Mouse (Mus musculus) kidney, embryonic 14.5 days (tissue): ENCODE measurements around the gene Ankrd36. TPM values are rescaled to one million over a fixed set of nuclear protein-coding genes. Genes with fewer than 3 reads are reported as not detected.
A peak's percentile ranks its signal among the peaks of the same experiment; 100 is the strongest.

ENCODE experiments used
- ATAC-seq: fragments of 200-750 bp; cut with Nextera tagmentation; 2 replicates; pipeline ENCODE4 v1.8.0; 2017; ENCODE audit warnings: moderate number of reproducible peaks, mild to moderate bottlenecking, moderate TSS enrichment, moderate library complexity; ENCODE audit not compliant: low FRiP score, low TSS enrichment
- H3K27ac ChIP-seq: fragments of 300-500 bp; sonication (generic); 2 replicates; pipeline ENCODE4 v1.5.1; 2014; ENCODE audit warnings: low read depth, mild to moderate bottlenecking, low read length, moderate library complexity, mixed read lengths
- H3K27me3 ChIP-seq: fragments of 300-500 bp; sonication (generic); 2 replicates; pipeline ENCODE4 v1.6.1; 2014; ENCODE audit warnings: mild to moderate bottlenecking, low read length; ENCODE audit not compliant: control insufficient read depth, insufficient read depth
- H3K36me3 ChIP-seq: fragments of 300-500 bp; sonication (generic); 2 replicates; pipeline ENCODE4 v1.6.1; 2014; ENCODE audit warnings: low read length, mixed read lengths; ENCODE audit not compliant: control insufficient read depth, insufficient read depth
- H3K4me1 ChIP-seq: fragments of 300-500 bp; sonication (generic); 2 replicates; pipeline ENCODE4 v1.6.1; 2014; ENCODE audit warnings: low read length, mixed read lengths; ENCODE audit not compliant: control insufficient read depth, insufficient read depth
- H3K4me2 ChIP-seq: fragments of 300-500 bp; sonication (generic); replicated peaks from 2 replicates; pipeline ENCODE4 v1.6.1; 2014; ENCODE audit warnings: low read depth, mild to moderate bottlenecking, low read length
- H3K4me3 ChIP-seq: fragments of 300-500 bp; sonication (generic); 2 replicates; pipeline ENCODE4 v1.5.1; 2014; ENCODE audit warnings: mild to moderate bottlenecking, low read length
- H3K9ac ChIP-seq: fragments of 300-500 bp; sonication (generic); 2 replicates; pipeline ENCODE4 v1.6.1; 2014; ENCODE audit warnings: low read depth, mild to moderate bottlenecking, low read length, moderate library complexity
- H3K9me3 ChIP-seq: fragments of 300-500 bp; sonication (generic); 2 replicates; pipeline ENCODE4 v1.6.1; 2016; ENCODE audit warnings: low read length; ENCODE audit not compliant: control insufficient read depth
- WGBS: fragments of 180-500 bp; shearing (Covaris S2); extraction: QIAGEN DNeasy Blood & Tissue Kit; methylation state at CpG from one replicate; pipeline ENCODE4 v1.1.7; 2014; 5-methylcytosine and 5-hydroxymethylcytosine counted together
- polyA plus RNA-seq: library from polyadenylated mRNA; unstranded; fragments of >200 nt; fragmentation: Nextera tagmentation; extraction: Ambion mirVana; gene quantifications from 2 replicates; pipeline ENCODE4 v1.2.1, GENCODE M21; 2014

Gene Ankrd36
- polyA plus RNA-seq, 1 experiment from 2014 or later, result not detected

- Histone ChIP-seq H3K9me3 (no peaks in the 10 kb centered on the region), H3K9ac (peak overlapping the region; percentile 93; the same call in 1 of the 2 replicates), H3K4me1 (peaks cover 8% of the 10 kb centered on the region; the same call in 1 of the 2 replicates), H3K27me3 (no peaks in the 10 kb centered on the region), H3K4me3 (no peak overlapping the region), H3K27ac (no peak overlapping the region), H3K36me3 (peaks cover 19% of the 10 kb centered on the region), H3K4me2 (no peak overlapping the region; the same call in 1 of the 2 replicates)
- 90% methylated on average over 9 of the region's 9 CpGs for WGBS
- no peak for ATAC-seq
These were observed 136.5 kb downstream of the Ankrd36 start for GRCm38 (mm10) chr11:5705972-5706371.

- Histone ChIP-seq H3K4me1 (peaks cover 8% of the 10 kb centered on the region; the same call in 1 of the 2 replicates), H3K27ac (peak overlapping the region; percentile 80), H3K9ac (peak overlapping the region; percentile 93), H3K4me3 (peak overlapping the region; percentile 99), H3K9me3 (no peaks in the 10 kb centered on the region), H3K36me3 (peaks cover 19% of the 10 kb centered on the region), H3K4me2 (peak overlapping the region; percentile 78), H3K27me3 (no peaks in the 10 kb centered on the region)
- ATAC-seq, result peak; percentile 81
- WGBS, result under 1% methylated on average over 43 of the region's 43 CpGs
These were observed 137.5 kb downstream of the Ankrd36 start for GRCm38 (mm10) chr11:5706874-5707529.

DNA sequence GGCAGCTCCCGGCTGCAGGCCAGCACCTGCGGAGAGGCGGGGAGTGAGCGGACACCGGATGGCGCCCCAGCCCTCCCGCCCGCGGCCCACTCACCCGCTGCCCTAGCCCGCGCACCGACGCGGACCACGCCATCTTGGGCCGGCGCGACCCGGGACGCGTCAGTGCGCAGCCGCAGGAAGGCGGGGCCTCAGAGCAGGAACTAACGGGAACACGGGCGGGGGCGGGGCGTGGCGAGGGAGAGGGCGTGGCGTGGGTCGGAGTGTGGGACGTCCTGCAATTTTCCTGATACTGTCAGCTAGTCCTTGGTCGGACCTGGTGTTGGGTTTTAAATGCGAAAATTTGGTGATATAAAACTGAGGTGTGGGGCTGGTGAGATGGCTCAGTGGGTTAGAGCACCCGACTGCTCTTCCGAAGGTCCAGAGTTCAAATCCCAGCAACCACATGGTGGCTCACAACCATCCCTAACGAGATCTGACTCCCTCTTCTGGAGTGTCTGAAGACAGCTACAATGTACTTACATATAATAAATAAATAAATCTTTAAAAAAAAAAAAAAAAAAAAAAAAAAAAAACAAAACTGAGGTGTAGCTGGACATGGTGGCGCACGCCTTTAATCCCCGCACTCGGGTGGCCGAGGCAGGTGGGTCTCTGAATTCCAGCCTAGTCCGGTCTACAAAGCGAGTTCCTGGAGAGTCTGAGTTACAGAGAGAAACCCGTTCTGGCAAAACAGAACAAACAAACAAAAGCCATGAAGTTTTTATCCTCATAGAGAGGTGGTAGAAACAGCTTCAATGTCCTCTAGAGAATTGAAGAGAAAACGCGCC, 138.3 kb downstream of the Ankrd36 start:
- H3K36me3 ChIP-seq, result peaks cover 21% of the 10 kb centered on the region
- WGBS, result 21% methylated on average over 38 of the region's 50 CpGs
- H3K27ac ChIP-seq, result peak overlapping the region; percentile 80
- no peaks in the 10 kb centered on the region for H3K27me3 ChIP-seq
- no peaks in the 10 kb centered on the region for H3K9me3 ChIP-seq
- H3K4me2 ChIP-seq, result peak overlapping the region; percentile 78
- peak overlapping the region; percentile 93 for H3K9ac ChIP-seq
- peak overlapping the region; percentile 99 for H3K4me3 ChIP-seq
- ATAC-seq, result peak; percentile 95
- H3K4me1 ChIP-seq, result peaks cover 8% of the 10 kb centered on the region; the same call in 1 of the 2 replicates

GRCm38 (mm10) chr11:5715179-5715578, 145.7 kb downstream of the Ankrd36 start:
- Histone ChIP-seq H3K4me3 (no peak overlapping the region), H3K36me3 (peaks cover 39% of the 10 kb centered on the region), H3K27ac (no peak overlapping the region), H3K4me2 (no peak overlapping the region), H3K4me1 (no peaks in the 10 kb centered on the region), H3K27me3 (no peaks in the 10 kb centered on the region), H3K9me3 (no peaks in the 10 kb centered on the region), H3K9ac (no peak overlapping the region)
- WGBS, result 92% methylated on average over 9 of the region's 9 CpGs
- ATAC-seq, result no peak

- H3K27ac ChIP-seq, result no peak within 1 kb of the TSS
- no peaks in the 10 kb centered on the region for H3K9me3 ChIP-seq
- H3K4me2 ChIP-seq, result no peak within 1 kb of the TSS
- no peaks in the 10 kb centered on the region for H3K27me3 ChIP-seq
- no peaks in the 10 kb centered on the region for H3K4me1 ChIP-seq
- no peak within 1 kb of the TSS for H3K9ac ChIP-seq
- ATAC-seq, result no peak
- H3K36me3 ChIP-seq, result peaks cover 39% of the 10 kb centered on the region
- H3K4me3 ChIP-seq, result no peak within 1 kb of the TSS
- WGBS, result 85% methylated on average over 14 of the region's 14 CpGs
These were observed 146.2 kb downstream of the Ankrd36 start, which contains the start of gene Mrps24 for GRCm38 (mm10) chr11:5715630-5716105. TSS of gene Mrps24 (minus strand) at chr11:5715680.

GRCm38 (mm10) chr11:5716246-5716645, 146.8 kb downstream of the Ankrd36 start:
- Histone ChIP-seq H3K4me1 (no peaks in the 10 kb centered on the region), H3K4me3 (no peak overlapping the region), H3K4me2 (no peak overlapping the region), H3K27me3 (no peaks in the 10 kb centered on the region), H3K36me3 (peaks cover 39% of the 10 kb centered on the region), H3K27ac (no peak overlapping the region), H3K9ac (no peak overlapping the region), H3K9me3 (no peaks in the 10 kb centered on the region)
- no peak for ATAC-seq
- WGBS, result 92% methylated on average over 11 of the region's 11 CpGs

- H3K9me3 ChIP-seq, result no peaks in the 10 kb centered on the region
- peaks cover 39% of the 10 kb centered on the region for H3K36me3 ChIP-seq
- H3K9ac ChIP-seq, result no peak overlapping the region
- 95% methylated on average over 34 of the region's 34 CpGs for WGBS
- no peaks in the 10 kb centered on the region for H3K4me1 ChIP-seq
- no peaks in the 10 kb centered on the region for H3K27me3 ChIP-seq
- no peak overlapping the region for H3K27ac ChIP-seq
- ATAC-seq, result no peak
- no peak overlapping the region for H3K4me2 ChIP-seq
- no peak overlapping the region for H3K4me3 ChIP-seq
These were observed 147.6 kb downstream of the Ankrd36 start for GRCm38 (mm10) chr11:5716938-5717705.

- Histone ChIP-seq H3K4me1 (no peaks in the 10 kb centered on the region), H3K4me2 (no peak overlapping the region), H3K27ac (no peak overlapping the region), H3K4me3 (no peak overlapping the region), H3K36me3 (peaks cover 37% of the 10 kb centered on the region), H3K9me3 (no peaks in the 10 kb centered on the region), H3K9ac (no peak overlapping the region), H3K27me3 (no peaks in the 10 kb centered on the region)
- 91% methylated on average over 12 of the region's 12 CpGs for WGBS
- ATAC-seq, result no peak
These were observed 149.3 kb downstream of the Ankrd36 start for GRCm38 (mm10) chr11:5718611-5719354.
